Mouse (Mus musculus) forebrain, embryonic 14.5 days (tissue): ENCODE measurements around the gene Ank2. TPM values are rescaled to one million over a fixed set of nuclear protein-coding genes. Genes with fewer than 3 reads are reported as not detected.

ENCODE experiments used
- ATAC-seq: fragments of 200-750 bp; cut with Nextera tagmentation; 2 replicates; pipeline ENCODE4 v1.8.0; 2017; ENCODE audit warnings: mild to moderate bottlenecking, moderate library complexity
- DNase-seq: peaks from one replicate; pipeline ENCODE4 v3.0.0-alpha.2; 2015; ENCODE audit warnings: low spot score
- H3K27ac ChIP-seq: fragments of 300-500 bp; sonication (generic); 2 replicates; pipeline ENCODE4 v1.5.1; 2014; ENCODE audit warnings: low read depth, mild to moderate bottlenecking, control low read depth, low read length, moderate library complexity
- H3K27me3 ChIP-seq: fragments of 300-500 bp; sonication (generic); replicated peaks from 2 replicates; pipeline ENCODE4 v1.6.1; 2014; ENCODE audit warnings: low read length, control low read depth, mixed read lengths; ENCODE audit not compliant: control insufficient read depth, insufficient read depth
- H3K36me3 ChIP-seq: fragments of 300-500 bp; sonication (generic); 2 replicates; pipeline ENCODE4 v1.6.1; 2014; ENCODE audit warnings: low read length, control low read depth; ENCODE audit not compliant: control insufficient read depth, insufficient read depth
- H3K4me1 ChIP-seq: fragments of 300-500 bp; sonication (generic); 2 replicates; pipeline ENCODE4 v1.6.1; 2014; ENCODE audit warnings: antibody characterized with exemption, low read length, control low read depth; ENCODE audit not compliant: control insufficient read depth, insufficient read depth
- H3K4me2 ChIP-seq: fragments of 300-500 bp; sonication (generic); 2 replicates; pipeline ENCODE4 v1.6.1; 2014; ENCODE audit warnings: mild to moderate bottlenecking, control low read depth, low read length
- H3K4me3 ChIP-seq: fragments of 300-500 bp; sonication (generic); 2 replicates; pipeline ENCODE4 v1.5.1; 2014; ENCODE audit warnings: low read depth, low read length, control low read depth
- H3K9ac ChIP-seq: fragments of 300-500 bp; sonication (generic); 2 replicates; pipeline ENCODE4 v1.6.1; 2014; ENCODE audit warnings: mild to moderate bottlenecking, low read length, control low read depth, moderate library complexity
- H3K9me3 ChIP-seq: fragments of 300-500 bp; sonication (generic); replicated peaks from 2 replicates; pipeline ENCODE4 v1.6.1; 2016; ENCODE audit warnings: low read length, control low read depth, mixed read lengths; ENCODE audit not compliant: control insufficient read depth
- WGBS: fragments of 180-500 bp; shearing (Covaris S2); extraction: QIAGEN DNeasy Blood & Tissue Kit; methylation state at CpG from one replicate; pipeline ENCODE4 v1.1.7; 2014; 5-methylcytosine and 5-hydroxymethylcytosine counted together
- polyA plus RNA-seq: library from polyadenylated mRNA; unstranded; fragments of >200 nt; fragmentation: Nextera tagmentation; extraction: Ambion mirVana; gene quantifications from 2 replicates; pipeline ENCODE4 v1.2.1, GENCODE M21; 2014

Ank2 gene
- polyA plus RNA-seq, 1 experiment from 2014 or later = 61.8 TPM

DNA sequence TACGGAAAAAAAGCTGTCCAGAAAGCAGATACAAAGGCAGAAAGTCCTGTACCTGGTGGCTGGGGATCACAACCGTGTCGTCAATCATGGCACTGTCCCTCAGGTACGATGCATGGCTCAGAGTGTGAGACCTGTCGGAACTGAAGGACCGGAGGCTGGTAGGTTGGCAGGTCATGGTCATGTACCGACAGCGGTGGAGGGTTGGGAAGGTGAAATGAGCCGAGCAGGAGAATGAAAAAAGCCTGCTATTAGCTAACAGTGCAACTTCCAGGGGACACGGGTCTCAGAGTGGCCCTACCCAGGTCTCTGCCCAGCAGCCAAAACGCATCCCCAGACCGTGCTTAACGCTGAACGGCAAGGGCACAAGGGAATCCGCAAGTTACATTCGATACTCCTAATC is 522.4 kb downstream of the Ank2 start:
- Histone ChIP-seq H3K4me3 (no peak overlapping the region), H3K4me2 (no peak overlapping the region), H3K27me3 (no peaks in the 10 kb centered on the region), H3K4me1 (no peaks in the 10 kb centered on the region), H3K27ac (no peak overlapping the region), H3K9ac (no peak overlapping the region), H3K9me3 (no peaks in the 10 kb centered on the region), H3K36me3 (peaks cover 49% of the 10 kb centered on the region)
- DNase-seq (no peak), ATAC-seq (no peak)
- WGBS = 91% methylated on average over 16 of the region's 16 CpGs

- no peaks in the 10 kb centered on the region for H3K9me3 ChIP-seq
- whole genome bisulfite sequencing = 84% methylated on average over 5 of the region's 5 CpGs
- H3K4me3 ChIP-seq = no peak overlapping the region
- H3K4me1 ChIP-seq = no peaks in the 10 kb centered on the region
- H3K36me3 ChIP-seq = peaks cover 46% of the 10 kb centered on the region
- H3K9ac ChIP-seq = no peak overlapping the region
- no peak overlapping the region for H3K4me2 ChIP-seq
- ATAC-seq (no peak), DNase-seq (no peak)
- H3K27me3 ChIP-seq = no peaks in the 10 kb centered on the region
- no peak overlapping the region for H3K27ac ChIP-seq
These were observed 523.7 kb downstream of the Ank2 start for GRCm38 (mm10) chr3:126975409-126975808.

DNA sequence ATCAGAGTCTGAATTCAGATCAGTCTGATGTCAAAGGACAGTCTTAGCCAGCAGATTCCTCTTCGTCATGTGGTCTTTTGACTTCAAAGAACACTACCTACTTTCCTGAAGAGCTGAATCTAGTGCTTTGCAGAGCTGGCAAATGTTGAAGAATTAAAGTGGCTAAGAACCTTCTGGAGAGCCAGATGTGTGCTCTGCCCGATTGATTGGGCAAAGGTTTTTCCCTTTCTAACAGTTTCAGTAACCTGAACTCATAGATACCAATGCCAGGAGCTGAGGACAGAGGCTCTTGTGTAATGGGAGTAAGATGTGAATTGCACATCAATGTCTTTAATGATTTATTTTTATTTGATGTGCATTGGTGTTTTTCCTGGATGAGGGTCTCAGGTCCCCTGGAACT is 525.6 kb downstream of the Ank2 start:
- Histone ChIP-seq H3K27me3 (no peaks in the 10 kb centered on the region), H3K4me2 (no peak overlapping the region), H3K9ac (no peak overlapping the region), H3K36me3 (peaks cover 41% of the 10 kb centered on the region), H3K9me3 (no peaks in the 10 kb centered on the region), H3K27ac (no peak overlapping the region), H3K4me3 (no peak overlapping the region), H3K4me1 (no peaks in the 10 kb centered on the region)
- 90% methylated on average over 2 of the region's 2 CpGs for WGBS
- ATAC-seq = no peak
- DNase-seq = no peak

- H3K27ac ChIP-seq = no peak overlapping the region
- ATAC-seq (no peak), DNase-seq (no peak)
- H3K4me3 ChIP-seq = no peak overlapping the region
- peaks cover 30% of the 10 kb centered on the region for H3K36me3 ChIP-seq
- H3K9me3 ChIP-seq = no peaks in the 10 kb centered on the region
- no peaks in the 10 kb centered on the region for H3K27me3 ChIP-seq
- no peaks in the 10 kb centered on the region for H3K4me1 ChIP-seq
- no peak overlapping the region for H3K9ac ChIP-seq
- H3K4me2 ChIP-seq = no peak overlapping the region
- 94% methylated on average over 9 of the region's 9 CpGs for WGBS
These were observed 527.6 kb downstream of the Ank2 start for GRCm38 (mm10) chr3:126971531-126971930.

DNA sequence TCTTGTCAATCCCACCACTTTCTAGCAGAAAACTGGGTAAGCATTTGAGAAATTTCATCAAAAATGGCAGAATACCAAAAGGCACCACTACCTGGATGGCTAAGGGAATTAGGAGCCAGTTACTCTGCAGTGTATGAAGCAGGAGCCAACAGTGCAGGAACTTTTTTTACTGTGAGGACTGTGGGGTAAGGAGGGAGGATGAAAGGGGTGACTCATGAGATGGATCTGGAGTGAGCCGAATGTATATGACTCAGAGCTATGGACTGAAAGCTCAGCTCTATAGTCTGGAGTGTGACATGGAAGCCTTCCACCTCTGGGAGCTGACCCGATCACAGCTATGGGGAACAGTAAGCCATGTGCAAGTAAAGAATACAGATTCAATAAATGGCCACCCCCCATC is 530.4 kb downstream of the Ank2 start:
- H3K27ac ChIP-seq = no peak overlapping the region
- H3K27me3 ChIP-seq = no peaks in the 10 kb centered on the region
- no peak overlapping the region for H3K9ac ChIP-seq
- no peak overlapping the region for H3K4me2 ChIP-seq
- ATAC-seq (no peak), DNase-seq (no peak)
- H3K4me3 ChIP-seq = no peak overlapping the region
- 86% methylated on average over 2 of the region's 2 CpGs for WGBS
- peaks cover 38% of the 10 kb centered on the region for H3K36me3 ChIP-seq
- no peaks in the 10 kb centered on the region for H3K9me3 ChIP-seq
- no peaks in the 10 kb centered on the region for H3K4me1 ChIP-seq

GRCm38 (mm10) chr3:126965767-126966166 is 533.4 kb downstream of the Ank2 start:
- Histone ChIP-seq H3K4me3 (no peak overlapping the region), H3K27ac (no peak overlapping the region), H3K4me2 (no peak overlapping the region), H3K36me3 (peaks cover 49% of the 10 kb centered on the region), H3K9me3 (no peaks in the 10 kb centered on the region), H3K9ac (no peak overlapping the region), H3K27me3 (no peaks in the 10 kb centered on the region), H3K4me1 (no peaks in the 10 kb centered on the region)
- WGBS = 75% methylated on average over 2 of the region's 2 CpGs
- ATAC-seq (no peak), DNase-seq (no peak)

GRCm38 (mm10) chr3:126962326-126962725 is 536.8 kb downstream of the Ank2 start:
- Histone ChIP-seq H3K9ac (no peak overlapping the region), H3K36me3 (peaks cover 72% of the 10 kb centered on the region), H3K4me3 (no peak overlapping the region), H3K27me3 (no peaks in the 10 kb centered on the region), H3K4me1 (no peaks in the 10 kb centered on the region), H3K4me2 (no peak overlapping the region), H3K9me3 (no peaks in the 10 kb centered on the region), H3K27ac (no peak overlapping the region)
- 97% methylated on average over 8 of the region's 8 CpGs for WGBS
- ATAC-seq (no peak), DNase-seq (no peak)

GRCm38 (mm10) chr3:126952698-126953097 is 546.5 kb downstream of the Ank2 start:
- Histone ChIP-seq H3K27ac (no peak overlapping the region), H3K36me3 (peaks cover 53% of the 10 kb centered on the region), H3K9me3 (no peaks in the 10 kb centered on the region), H3K4me3 (no peak overlapping the region), H3K27me3 (no peaks in the 10 kb centered on the region), H3K4me2 (no peak overlapping the region), H3K9ac (no peak overlapping the region), H3K4me1 (no peaks in the 10 kb centered on the region)
- ATAC-seq (no peak), DNase-seq (no peak)
- 39% methylated on average over 1 of the region's 1 CpGs for WGBS

DNA sequence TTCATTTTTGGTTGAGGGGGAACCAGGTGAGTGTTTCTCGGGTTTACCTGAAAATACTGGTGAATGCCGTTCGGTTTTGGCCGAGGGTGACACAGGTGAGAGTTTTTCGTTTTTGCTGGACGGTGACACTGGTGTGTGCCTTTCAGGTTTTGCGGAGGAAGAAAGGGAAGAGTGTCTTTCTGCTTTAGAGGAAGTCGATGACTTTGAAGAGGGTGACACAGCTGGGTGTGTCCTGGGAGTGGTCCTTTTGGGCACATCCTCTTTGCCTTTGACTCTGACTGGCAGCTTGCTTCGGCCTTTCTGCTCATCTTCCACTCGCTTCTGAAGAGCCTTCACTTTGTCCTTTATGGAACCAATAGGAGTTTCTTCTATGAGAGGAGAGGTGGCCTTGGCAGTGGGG is 552.6 kb downstream of the Ank2 start:
- no peak for DNase-seq
- WGBS = 94% methylated on average over 10 of the region's 10 CpGs
- Histone ChIP-seq H3K27me3 (no peaks in the 10 kb centered on the region), H3K4me1 (no peaks in the 10 kb centered on the region), H3K9ac (no peak overlapping the region), H3K9me3 (no peaks in the 10 kb centered on the region), H3K4me2 (no peak overlapping the region), H3K36me3 (peaks cover 81% of the 10 kb centered on the region), H3K4me3 (no peak overlapping the region), H3K27ac (no peak overlapping the region)
- ATAC-seq = no peak
